Mouse (Mus musculus) brain, embryonic 14.5 days (tissue): ENCODE measurements around the gene Cybb.
A peak's percentile ranks its signal among the peaks of the same experiment; 100 is the strongest.
"Not testable (repeated sequence)": the region's sequence is repeated elsewhere in the genome, so short reads cannot be mapped to it uniquely, and the experiment has no call there.

Experiments used
- CTCF ChIP-seq: fragments of 200-500 bp; IDR thresholded peaks from 2 replicates; pipeline ENCODE4 v1.5.1; 2012; ENCODE audit warnings: inconsistent platforms, mild to moderate bottlenecking, moderate library complexity, borderline replicate concordance; ENCODE audit not compliant: insufficient read depth, insufficient read length; ENCODE audit errors: extremely low read depth
- POLR2A ChIP-seq: fragments of 200-500 bp; IDR thresholded peaks from 2 replicates; pipeline ENCODE4 v1.6.1; 2012; ENCODE audit warnings: mild to moderate bottlenecking, inconsistent platforms, borderline replicate concordance; ENCODE audit not compliant: poor library complexity, insufficient read depth, insufficient read length, severe bottlenecking; ENCODE audit errors: extremely low read depth

DNA sequence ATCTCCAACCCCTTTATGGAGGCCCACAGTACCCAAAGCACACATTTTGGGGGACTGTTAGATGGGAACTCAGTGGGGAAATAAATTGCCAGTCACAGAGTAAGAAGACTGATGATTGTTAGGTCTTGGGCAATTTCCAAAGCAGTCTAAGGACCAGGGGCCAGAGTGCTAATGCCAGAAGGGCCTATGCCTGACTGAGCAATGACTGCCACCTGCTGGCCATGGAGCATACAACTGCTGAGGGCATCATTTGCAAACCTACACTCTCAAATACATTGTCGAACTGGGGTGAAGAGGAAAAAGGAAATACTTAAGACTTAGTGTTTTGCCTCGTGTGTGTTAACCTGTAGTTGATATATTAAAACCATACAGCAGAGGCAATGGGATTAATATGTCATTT lies 32.4 kb upstream of the Cybb start:
- peak; percentile 49; the same call in 1 of the 2 replicates for TF ChIP-seq CTCF
- TF ChIP-seq POLR2A, result not testable (repeated sequence)
